Mouse (Mus musculus) heart, adult 2 months (tissue): ENCODE measurements around the gene Fcgrt.

ENCODE experiments used
- CTCF ChIP-seq: fragments of 200-600 bp; IDR thresholded peaks from 2 replicates; pipeline ENCODE4 v1.8.1; 2022; ENCODE audit warnings: antibody characterized with exemption, mild to moderate bottlenecking, moderate library complexity
- POLR2A ChIP-seq: fragments of 200-500 bp; IDR thresholded peaks from 2 replicates; pipeline ENCODE4 v1.6.1; 2011; ENCODE audit warnings: mild to moderate bottlenecking, low read depth, low read length, control low read depth; ENCODE audit not compliant: insufficient read depth

DNA sequence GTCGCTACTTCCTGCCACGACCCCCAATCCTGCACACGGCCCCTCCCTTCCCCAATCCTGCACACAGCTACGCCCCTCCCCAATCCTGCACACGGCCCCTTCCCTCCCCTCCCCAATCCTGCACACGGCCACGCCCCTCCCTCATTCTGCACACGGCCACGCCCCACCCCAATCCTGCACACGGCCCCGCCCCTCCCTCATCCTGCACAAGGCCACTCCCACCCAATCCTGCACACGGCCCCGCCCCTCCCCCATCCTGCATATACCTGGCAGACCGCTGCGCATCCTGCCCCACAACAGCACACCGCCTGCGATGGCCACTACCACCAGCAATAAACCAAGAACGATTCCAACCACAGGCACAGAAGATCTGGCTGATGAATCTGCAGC is 10.1 kb downstream of the Fcgrt start:
- TF ChIP-seq CTCF (no peak), POLR2A (no peak)
